22 mouse cellular contexts compared by ENCODE assay signal in genomic region chr1:175296906-175297305, GRCm38 (mm10).
A peak's percentile ranks its signal among the peaks of the same experiment; 100 is the strongest.
DNase-seq lines count a peak whose midpoint lies in the region; ATAC-seq and TF ChIP-seq lines count a peak whose summit lies in the region.
"Had no signal": no experiment of that assay in that cellular context is flagged by ENCODE, and none has a peak within 500 bp of the region (broad histone marks: within the 10 kb centered on the region; RNA-seq: fewer than 3 reads in every experiment).

No protein-coding gene starts in this region.

- TF ChIP-seq CTCF in layer of hippocampus, adult 2 months (conservative IDR thresholded peaks at IDR 0.05) = no peak

- ATAC-seq in frontal cortex, adult (ENCODE audit: low TSS enrichment) = peak; percentile 72
- ATAC-seq in megakaryocyte progenitor cell, adult 5-6 weeks (replicated peaks; ENCODE audit: poor library complexity) = no peak
- ATAC-seq: CD4-positive, CD25-positive, alpha-beta regulatory T cell, adult 4 months; forebrain, embryonic 15.5 days had no signal

- H3K4me3 ChIP-seq in layer of hippocampus, adult 2 months = no peak overlapping the region
- H3K4me3 ChIP-seq: embryonic facial prominence, embryonic 12.5 days; forebrain, embryonic 15.5 days; heart, embryonic 15.5 days; hindbrain, embryonic 13.5 days had no signal

- DNase-seq in frontal cortex, postnatal 10 days (ENCODE audit: low spot score in 2 of 2) = no peak
- DNase-seq in left cerebral cortex, adult 18-20 months (ENCODE audit: low spot score in 2 of 2) = peak; percentile 25 to 34
- no peak for DNase-seq in left cerebral cortex, postnatal 4 days
- peak; percentile 86 for DNase-seq in brain, adult 2 months (ENCODE audit: low read depth, low spot score)
- peak; percentile 49 to 79 for DNase-seq in left cerebral cortex, postnatal 14 days (ENCODE audit: low spot score in 2 of 2)
- DNase-seq in layer of hippocampus, adult 2 months (ENCODE audit: low spot score in 2 of 2) = no peak
- DNase-seq: adrenal gland, adult 8-10 months; adrenal gland, postnatal 36 days; B cell, adult 2 months; cerebellum, adult 11 months; cerebellum, adult 8-10 months; cerebellum, postnatal 14 days; gastrocnemius, postnatal 10 days; heart, adult 18-20 months; heart, postnatal 14 days had no signal

- intact Hi-C loops in left cerebral cortex, postnatal 4 days (cut with DNase I) = no loop called here
- intact Hi-C loops in left cerebral cortex, postnatal 14 days (cut with DNase I) = no loop called here

- H3K27ac ChIP-seq in layer of hippocampus, adult 2 months = no peak overlapping the region
- H3K27ac ChIP-seq: embryonic facial prominence, embryonic 12.5 days; forebrain, embryonic 15.5 days; heart, embryonic 15.5 days; hindbrain, embryonic 13.5 days had no signal

Comparison
In these comparisons a context has a peak if more than half of its experiments do, and no peak if none do; other contexts are left out.
1. DNase-seq: peak in left cerebral cortex, adult 18-20 months (2 of 2), brain, adult 2 months (single experiment) and left cerebral cortex, postnatal 14 days (2 of 2); none in frontal cortex, postnatal 10 days (0 of 2), left cerebral cortex, postnatal 4 days (single experiment) and layer of hippocampus, adult 2 months (0 of 2).